Mouse (Mus musculus) midbrain, embryonic 16.5 days (tissue): ENCODE data around the gene Oxct2a. TPM values are rescaled to one million over a fixed set of nuclear protein-coding genes. Genes with fewer than 3 reads are reported as not detected.

Experiments
- ATAC-seq: fragments of 200-750 bp; cut with Nextera tagmentation; 2 replicates; pipeline ENCODE4 v1.8.0; 2017; ENCODE audit warnings: moderate TSS enrichment
- H3K27ac ChIP-seq: fragments of 300-500 bp; sonication (generic); 2 replicates; pipeline ENCODE4 v1.5.1; 2014; ENCODE audit warnings: mild to moderate bottlenecking, low read length, mixed read lengths
- H3K27me3 ChIP-seq: fragments of 300-500 bp; sonication (generic); 2 replicates; pipeline ENCODE4 v1.6.1; 2014; ENCODE audit warnings: low read depth, low read length, mixed read lengths; ENCODE audit not compliant: control insufficient read depth, insufficient read depth
- H3K36me3 ChIP-seq: fragments of 300-500 bp; sonication (generic); 2 replicates; pipeline ENCODE4 v1.6.1; 2014; ENCODE audit warnings: mild to moderate bottlenecking, low read length, moderate library complexity, mixed read lengths; ENCODE audit not compliant: control insufficient read depth, insufficient read depth
- H3K4me1 ChIP-seq: fragments of 300-500 bp; sonication (generic); 2 replicates; pipeline ENCODE4 v1.6.1; 2014; ENCODE audit warnings: mild to moderate bottlenecking, low read length, mixed read lengths; ENCODE audit not compliant: control insufficient read depth, insufficient read depth
- H3K4me2 ChIP-seq: fragments of 300-500 bp; sonication (generic); 2 replicates; pipeline ENCODE4 v1.6.1; 2014; ENCODE audit warnings: mild to moderate bottlenecking, low read length, mixed read lengths
- H3K4me3 ChIP-seq: fragments of 300-500 bp; sonication (generic); 2 replicates; pipeline ENCODE4 v1.5.1; 2014; ENCODE audit warnings: low read depth, mild to moderate bottlenecking, low read length, moderate library complexity, mixed read lengths
- H3K9ac ChIP-seq: fragments of 300-500 bp; sonication (generic); 2 replicates; pipeline ENCODE4 v1.6.1; 2014; ENCODE audit warnings: low read depth, low read length, mixed read lengths
- H3K9me3 ChIP-seq: fragments of 300-500 bp; sonication (generic); replicated peaks from 2 replicates; pipeline ENCODE4 v1.6.1; 2014; ENCODE audit warnings: mild to moderate bottlenecking, low read length, mixed read lengths; ENCODE audit not compliant: control insufficient read depth, poor library complexity, severe bottlenecking
- WGBS: fragments of 180-500 bp; shearing (Covaris S2); extraction: QIAGEN DNeasy Blood & Tissue Kit; methylation state at CpG from one replicate; pipeline ENCODE4 v1.1.7; 2014; 5-methylcytosine and 5-hydroxymethylcytosine counted together
- polyA plus RNA-seq: library from polyadenylated mRNA; unstranded; fragments of >200 nt; fragmentation: Nextera tagmentation; extraction: Ambion mirVana; gene quantifications from 2 replicates; pipeline ENCODE4 v1.2.1, GENCODE M21; 2015

Gene Oxct2a
- polyA plus RNA-seq, result 0.15 TPM in 1 of 2 replicates, not detected in the other

DNA sequence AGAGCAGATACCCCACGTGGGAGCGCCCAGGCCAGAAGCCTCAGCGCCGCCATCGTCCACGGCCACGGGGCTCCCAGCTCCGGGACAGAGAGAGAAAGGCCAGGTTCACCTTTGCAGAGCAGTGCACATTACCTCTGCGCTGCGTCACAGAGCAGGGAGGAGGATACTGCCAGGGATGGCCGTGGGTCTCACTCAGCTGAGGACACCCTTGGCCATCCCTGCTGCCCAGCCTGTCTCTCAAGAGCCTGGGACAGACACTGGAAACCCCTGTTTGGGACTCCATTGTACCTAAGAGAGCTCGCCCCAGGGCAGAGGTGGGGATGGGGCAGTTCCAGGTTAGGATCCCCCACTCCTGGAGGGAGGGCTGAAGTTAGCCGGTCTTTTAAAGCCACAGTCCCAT lies at the start of gene Oxct2a:
Gene Oxct2a (minus strand): TSS at position 101 of the 400 bp plus-strand sequence.
- 19% methylated on average over 13 of the region's 13 CpGs for WGBS

DNA sequence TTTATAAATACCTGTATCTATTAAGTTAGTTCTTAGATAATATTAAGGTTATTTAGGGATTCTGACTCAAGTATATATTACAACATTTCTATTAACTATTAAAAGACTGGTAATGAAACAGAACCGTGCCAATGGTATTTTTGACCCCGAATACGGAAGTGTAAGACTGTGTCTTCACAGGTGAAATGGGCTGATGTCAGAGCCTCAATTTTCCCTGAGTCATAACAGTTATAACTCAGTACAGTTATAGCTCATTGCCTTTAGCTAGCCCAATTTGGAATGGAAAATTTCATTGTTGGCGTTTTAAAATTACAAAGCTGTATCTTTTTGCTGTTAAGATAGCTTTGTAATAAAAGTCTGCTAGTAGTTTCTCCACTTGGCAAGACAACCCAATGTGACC lies 40.1 kb upstream of the Oxct2a start:
- ATAC-seq, result no peak
- no peaks in the 10 kb centered on the region for H3K4me1 ChIP-seq

More for the DNA sequence above, at the start of gene Oxct2a:
- H3K27ac ChIP-seq, result no peak within 1 kb of the TSS
- no peaks in the 10 kb centered on the region for H3K9me3 ChIP-seq
- peaks cover 9% of the 10 kb centered on the region for H3K27me3 ChIP-seq
- H3K4me2 ChIP-seq, result peak within 1 kb of the TSS; percentile 48
- H3K9ac ChIP-seq, result no peak within 1 kb of the TSS
- H3K36me3 ChIP-seq, result no peaks in the 10 kb centered on the region
- ATAC-seq, result 0 out of 2 replicates have a peak, but pooled peaks have one; percentile 23
- no peaks in the 10 kb centered on the region for H3K4me1 ChIP-seq
- H3K4me3 ChIP-seq, result peak within 1 kb of the TSS; percentile 26

DNA sequence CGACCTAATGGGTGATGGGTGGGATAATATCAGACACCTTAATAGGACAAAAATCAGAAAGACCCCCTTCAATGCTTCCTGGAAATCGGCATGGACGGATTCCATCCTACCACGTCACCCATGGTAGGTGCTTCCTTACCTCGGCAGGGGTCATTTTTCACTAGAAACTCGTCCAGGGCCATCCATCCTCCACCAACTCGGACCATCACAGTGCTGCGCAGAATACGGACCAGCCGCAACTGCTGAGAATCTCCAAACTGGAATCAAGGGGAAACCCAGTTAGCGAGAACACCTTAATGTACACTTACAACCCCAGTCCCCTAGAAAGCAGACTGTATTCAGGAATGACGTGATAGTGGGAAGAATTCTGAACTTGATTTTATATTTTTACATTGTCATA lies 37.3 kb upstream of the Oxct2a start:
- no peaks in the 10 kb centered on the region for H3K9me3 ChIP-seq
- WGBS, result 95% methylated on average over 12 of the region's 12 CpGs
- no peak overlapping the region for H3K4me3 ChIP-seq
- H3K27ac ChIP-seq, result no peak overlapping the region
- H3K4me2 ChIP-seq, result no peak overlapping the region
- H3K27me3 ChIP-seq, result no peaks in the 10 kb centered on the region
- no peak overlapping the region for H3K9ac ChIP-seq
- peaks cover 27% of the 10 kb centered on the region for H3K36me3 ChIP-seq
- no peak for ATAC-seq
- H3K4me1 ChIP-seq, result no peaks in the 10 kb centered on the region

More for the DNA sequence above, 40.1 kb upstream of the Oxct2a start:
- Histone ChIP-seq H3K36me3 (peaks cover 27% of the 10 kb centered on the region), H3K9ac (no peak overlapping the region), H3K4me3 (no peak overlapping the region), H3K27ac (no peak overlapping the region), H3K9me3 (no peaks in the 10 kb centered on the region), H3K27me3 (no peaks in the 10 kb centered on the region), H3K4me2 (no peak overlapping the region)
- 94% methylated on average over 4 of the region's 4 CpGs for WGBS

DNA sequence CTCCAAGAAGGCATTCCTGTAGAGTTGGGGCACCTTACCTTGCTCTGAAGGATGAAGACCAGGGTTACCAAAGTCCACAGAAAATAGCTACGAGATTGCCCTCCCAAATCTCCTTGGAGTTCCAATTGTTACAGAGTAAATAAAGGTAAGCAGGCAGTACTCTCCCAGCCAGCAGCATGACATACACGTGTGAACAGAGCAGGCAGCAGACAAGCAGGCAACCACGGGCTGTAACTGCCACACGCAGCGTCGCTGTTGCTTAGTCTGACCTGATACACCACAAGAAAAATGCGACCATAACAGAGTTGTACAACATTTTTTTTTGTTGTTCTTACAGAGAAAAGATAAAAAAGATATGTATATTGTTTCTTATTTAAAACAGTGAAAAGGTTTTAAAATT lies 35.2 kb upstream of the Oxct2a start:
- ATAC-seq, result no peak
- Histone ChIP-seq H3K4me3 (no peak overlapping the region), H3K36me3 (peaks cover 42% of the 10 kb centered on the region), H3K4me2 (no peak overlapping the region), H3K4me1 (no peaks in the 10 kb centered on the region), H3K27ac (no peak overlapping the region), H3K9ac (no peak overlapping the region), H3K9me3 (no peaks in the 10 kb centered on the region), H3K27me3 (no peaks in the 10 kb centered on the region)
- WGBS, result 95% methylated on average over 7 of the region's 7 CpGs

DNA sequence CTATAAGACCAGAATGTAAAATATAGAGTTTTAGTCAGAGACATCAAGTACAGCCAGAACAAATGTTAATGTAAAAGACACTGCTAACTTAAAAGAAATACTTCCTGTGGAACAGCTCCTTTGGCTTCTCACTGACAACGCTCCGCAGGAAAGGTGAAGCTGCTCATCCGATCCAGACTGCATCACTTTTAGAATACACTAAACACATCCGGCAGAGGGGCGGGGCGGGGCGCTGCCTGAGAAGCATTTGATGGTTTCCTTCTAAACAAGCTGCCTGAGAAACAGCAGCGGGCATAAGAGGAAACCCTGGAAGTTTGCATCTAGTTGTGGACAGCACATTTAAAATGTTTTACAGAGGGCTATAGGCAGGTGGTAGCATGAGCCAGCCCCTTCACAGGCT lies 32.5 kb upstream of the Oxct2a start:
- 90% methylated on average over 8 of the region's 8 CpGs for WGBS
- no peak for ATAC-seq
- Histone ChIP-seq H3K4me2 (no peak overlapping the region), H3K36me3 (peaks cover 53% of the 10 kb centered on the region), H3K27me3 (no peaks in the 10 kb centered on the region), H3K4me3 (no peak overlapping the region), H3K9me3 (no peaks in the 10 kb centered on the region), H3K27ac (no peak overlapping the region), H3K4me1 (no peaks in the 10 kb centered on the region), H3K9ac (no peak overlapping the region)

DNA sequence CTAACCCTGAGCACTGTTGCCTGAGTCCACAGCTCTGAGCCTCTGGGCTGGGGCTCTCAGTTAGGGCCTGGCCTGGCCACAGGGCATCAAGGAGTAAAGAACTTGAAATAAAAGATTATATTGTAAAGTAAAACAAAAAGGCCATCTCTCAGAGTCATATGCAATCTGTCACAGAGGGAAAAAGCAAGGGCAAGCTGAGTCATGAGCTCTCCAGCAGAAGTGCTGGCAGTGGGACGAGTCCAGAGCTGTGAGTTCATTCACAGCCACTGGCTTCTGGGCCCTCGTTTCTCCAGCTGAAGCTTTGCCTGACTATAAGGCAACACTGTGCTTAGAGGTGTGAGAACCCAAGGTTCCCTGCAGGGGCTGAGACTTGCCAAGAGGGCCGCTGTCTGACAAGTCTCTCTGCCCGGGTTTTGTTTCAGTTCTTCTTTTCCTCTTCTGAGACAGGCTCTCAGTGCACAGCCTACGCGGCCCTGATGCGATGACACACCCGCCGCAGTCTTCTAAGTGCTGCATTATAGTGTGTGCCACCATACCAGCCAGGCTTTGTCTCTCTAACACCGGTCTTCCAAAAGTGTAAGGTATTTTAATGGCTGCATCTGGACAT lies 29.9 kb upstream of the Oxct2a start:
- ATAC-seq, result no peak
- no peak overlapping the region for H3K4me3 ChIP-seq
- no peak overlapping the region for H3K9ac ChIP-seq
- peaks cover 60% of the 10 kb centered on the region for H3K36me3 ChIP-seq
- no peaks in the 10 kb centered on the region for H3K9me3 ChIP-seq
- WGBS, result 90% methylated on average over 10 of the region's 10 CpGs
- no peaks in the 10 kb centered on the region for H3K27me3 ChIP-seq
- H3K27ac ChIP-seq, result no peak overlapping the region
- H3K4me1 ChIP-seq, result no peaks in the 10 kb centered on the region
- no peak overlapping the region for H3K4me2 ChIP-seq

DNA sequence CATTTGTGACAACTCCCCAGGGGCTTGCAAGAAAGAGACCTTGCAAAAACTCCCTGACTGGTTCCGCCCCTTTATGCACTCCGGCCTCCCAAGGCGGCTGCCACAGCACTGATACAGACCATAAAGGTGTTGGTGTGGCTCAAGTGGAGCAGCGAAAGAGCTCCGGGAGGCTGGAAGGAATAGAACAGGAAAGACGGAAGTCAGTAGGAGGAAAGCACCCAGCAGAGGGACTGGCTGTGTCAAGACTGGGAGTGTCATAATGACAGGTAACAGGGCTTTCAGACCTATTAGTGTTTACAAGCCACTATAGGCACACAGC lies 20.0 kb upstream of the Oxct2a start:
- no peak overlapping the region for H3K9ac ChIP-seq
- H3K27ac ChIP-seq, result no peak overlapping the region
- peak overlapping the region; percentile 50 for H3K4me3 ChIP-seq
- peaks cover 11% of the 10 kb centered on the region for H3K4me1 ChIP-seq
- H3K36me3 ChIP-seq, result peaks cover 3% of the 10 kb centered on the region; the same call in 1 of the 2 replicates
- H3K4me2 ChIP-seq, result peak overlapping the region; percentile 81
- 0 out of 2 replicates have a peak, but pooled peaks have one; percentile 5 for ATAC-seq
- peaks cover 43% of the 10 kb centered on the region for H3K27me3 ChIP-seq
- no peaks in the 10 kb centered on the region for H3K9me3 ChIP-seq
- WGBS, result 14% methylated on average over 6 of the region's 6 CpGs

DNA sequence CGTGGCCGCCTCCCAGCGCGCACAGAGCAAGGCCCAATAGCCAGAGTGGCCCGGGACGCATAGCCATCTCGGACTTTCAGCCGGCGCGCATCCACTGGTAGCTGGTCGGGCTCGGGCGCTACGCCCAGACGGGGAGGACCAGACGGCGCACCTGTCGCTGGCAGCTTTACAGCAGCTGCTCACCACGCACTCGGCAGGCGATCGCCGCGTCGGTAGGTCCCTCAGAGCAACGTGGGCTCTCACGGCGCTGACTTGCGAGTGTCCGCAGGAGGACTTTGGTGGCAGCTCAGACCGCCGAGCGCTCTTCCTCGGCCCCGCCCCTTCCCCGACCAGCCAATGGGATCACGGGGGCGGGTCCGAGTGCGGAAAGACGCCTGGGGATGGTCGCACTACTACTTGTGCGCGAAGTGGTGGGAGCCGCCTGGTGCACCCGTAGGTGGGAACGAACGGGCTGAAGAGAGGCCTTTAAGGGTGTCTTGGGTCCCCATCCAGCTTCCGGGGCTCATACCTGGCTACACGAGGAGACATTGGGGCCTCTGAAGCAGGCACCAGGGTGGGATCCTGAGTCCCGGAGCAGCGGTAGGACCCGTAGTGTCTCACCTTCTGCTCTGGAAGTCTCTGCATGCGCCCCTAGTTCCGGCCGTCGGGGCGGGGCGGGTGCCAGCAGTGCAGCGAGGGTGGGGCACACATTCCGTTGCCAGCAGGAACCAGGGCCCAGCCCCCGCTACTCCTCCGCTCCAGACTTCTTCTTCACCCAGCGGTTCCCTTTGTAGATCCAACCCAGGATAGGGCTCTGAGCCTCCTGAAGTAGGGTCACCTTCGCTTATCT lies 19.4 kb upstream of the Oxct2a start, which contains the start of gene Bmp8a:
Gene Bmp8a (minus strand): TSS at position 611 of the 829 bp plus-strand sequence.
- peak within 1 kb of the TSS; percentile 81 for H3K4me2 ChIP-seq
- no peaks in the 10 kb centered on the region for H3K9me3 ChIP-seq
- H3K27me3 ChIP-seq, result peaks cover 43% of the 10 kb centered on the region
- no peaks in the 10 kb centered on the region for H3K36me3 ChIP-seq
- no peak within 1 kb of the TSS for H3K27ac ChIP-seq
- peak within 1 kb of the TSS; percentile 46 for H3K9ac ChIP-seq
- WGBS, result under 1% methylated on average over 65 of the region's 65 CpGs
- H3K4me1 ChIP-seq, result peaks cover 11% of the 10 kb centered on the region
- ATAC-seq, result peak; percentile 82
- H3K4me3 ChIP-seq, result peak within 1 kb of the TSS; percentile 50

DNA sequence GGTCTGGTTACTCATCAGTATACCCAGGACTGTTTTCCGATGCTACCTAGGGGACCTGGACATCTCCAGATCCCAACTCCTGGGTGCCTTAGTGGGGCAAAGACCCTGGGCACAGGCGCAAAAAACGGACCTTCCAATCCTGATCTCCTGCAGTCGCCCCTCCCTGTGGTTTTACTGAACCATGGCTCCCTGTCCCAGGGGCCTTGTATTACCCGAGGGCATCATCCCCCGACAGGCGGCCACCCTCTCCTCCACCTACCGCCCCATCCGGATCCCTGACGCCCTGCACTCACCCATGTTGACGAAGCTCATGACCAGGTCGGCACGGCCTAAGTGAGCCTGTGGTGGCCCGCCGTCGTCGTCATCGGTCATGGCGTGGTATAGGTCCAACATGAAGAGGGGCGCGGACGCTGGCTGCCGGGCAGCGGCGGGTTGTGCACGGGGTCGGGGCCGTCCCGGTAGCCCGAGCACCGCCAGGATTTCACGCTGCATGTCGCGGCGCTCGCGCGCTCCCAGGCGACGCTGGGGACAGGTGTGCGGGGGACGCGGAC lies 18.7 kb upstream of the Oxct2a start:
- Histone ChIP-seq H3K4me3 (peak overlapping the region; percentile 50), H3K9me3 (no peaks in the 10 kb centered on the region), H3K27me3 (peaks cover 43% of the 10 kb centered on the region), H3K36me3 (no peaks in the 10 kb centered on the region), H3K4me1 (peaks cover 11% of the 10 kb centered on the region), H3K27ac (no peak overlapping the region), H3K4me2 (peak overlapping the region; percentile 81), H3K9ac (peak overlapping the region; percentile 46)
- WGBS, result 4% methylated on average over 43 of the region's 43 CpGs
- peak; percentile 12; the same call in 1 of the 2 replicates for ATAC-seq
